Mouse (Mus musculus): ENCODE measurements around the gene Galnt16.

DNA sequence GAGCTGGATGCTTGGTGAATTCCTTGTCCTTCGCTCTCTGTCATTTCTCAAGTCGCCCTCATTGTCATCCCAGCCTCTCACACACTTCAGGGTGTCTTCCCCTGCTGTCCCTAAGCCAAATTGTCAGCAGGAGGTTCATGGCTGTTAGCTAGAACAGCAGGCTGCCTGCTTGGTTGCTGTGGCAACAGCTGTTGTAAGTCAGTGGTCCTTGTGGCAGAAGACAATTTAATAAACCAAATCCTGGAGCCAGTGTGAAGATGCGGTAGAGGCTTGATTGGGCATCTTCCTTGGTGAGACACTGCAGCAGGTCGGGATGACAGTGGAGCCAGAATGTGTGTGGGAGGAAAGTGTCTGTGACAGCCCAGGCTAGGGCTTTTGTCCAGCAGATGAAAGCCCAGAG lies 27.2 kb downstream of the Galnt16 start:
- TF ChIP-seq CTCF (IDR thresholded peaks at IDR 0.05 in 2 of 3, conservative IDR thresholded peaks at IDR 0.05 in 1 of 3; ENCODE audit: control insufficient read depth in 1 of 3, insufficient read depth in 1 of 3, low read depth in 2 of 3, low read length in 3 of 3, poor library complexity in 1 of 3, severe bottlenecking in 1 of 3) (no peak), POLR2A (IDR thresholded peaks at IDR 0.05; ENCODE audit: control insufficient read depth in 1 of 2, insufficient read depth in 1 of 2, low read depth in 1 of 2, low read length in 2 of 2, poor library complexity in 1 of 2) (no peak), GATA1 (IDR thresholded peaks at IDR 0.05; ENCODE audit: low read depth, low read length) (no peak), CHD2 (IDR thresholded peaks at IDR 0.05; ENCODE audit: low read length) (no peak), RCOR1 (IDR thresholded peaks at IDR 0.05; ENCODE audit: low read depth, low read length) (no peak)
